Mouse (Mus musculus): Measurements from ENCODE around the gene Gfer. TPM values are rescaled to one million over a fixed set of nuclear protein-coding genes. Genes with fewer than 3 reads are reported as not detected.
A peak's percentile ranks its signal among the peaks of the same experiment; 100 is the strongest.

The Gfer gene
- total and polyA plus RNA-seq, 3 experiments: 83.0 to 86.8 TPM; not detected in 1

DNA sequence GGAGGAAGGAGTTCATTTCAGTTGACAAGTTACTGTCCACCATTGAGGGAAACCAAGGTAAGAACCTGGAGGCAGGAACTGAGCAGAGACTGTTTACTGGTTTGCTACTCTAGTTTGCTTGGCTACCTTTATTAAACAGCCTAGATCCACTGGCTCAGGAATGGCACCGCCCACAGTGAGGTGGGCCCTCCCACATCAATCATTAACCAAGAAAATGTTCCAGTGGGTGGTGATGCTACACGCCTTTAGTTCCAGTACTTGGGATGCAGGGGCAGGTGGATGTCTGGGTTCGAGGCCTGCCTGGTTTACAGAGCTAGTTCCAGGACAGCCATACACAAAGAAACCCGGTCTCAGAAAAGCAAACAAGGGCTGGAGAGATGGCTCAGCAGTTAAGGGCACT, 42.3 kb upstream of the Gfer start:
- no peaks in the 10 kb centered on the region for H3K9me3 ChIP-seq (replicated peaks; ENCODE audit: insufficient read depth, low read length)
- H3K27me3 ChIP-seq (ENCODE audit: control insufficient read depth in 1 of 2, insufficient read depth in 2 of 2, low read length in 2 of 2): no peaks in the 10 kb centered on the region
- H3K36me3 ChIP-seq (ENCODE audit: control insufficient read depth in 1 of 2, insufficient read depth in 2 of 2, low read length in 2 of 2): peaks cover 0 to 10% of the 10 kb centered on the region in 2 experiments; a peak in 1 of 4 replicates
- no peak overlapping the region for H3K9ac ChIP-seq (ENCODE audit: control insufficient read depth, low read depth, low read length, poor library complexity, severe bottlenecking)
- DNase-seq (ENCODE audit: low read depth, low spot score): no peak
- peaks cover 0 to 17% of the 10 kb centered on the region in 2 experiments; a peak in 2 of 4 replicates for H3K4me1 ChIP-seq (ENCODE audit: control insufficient read depth in 1 of 2, insufficient read depth in 2 of 2, low read length in 2 of 2)
- peaks cover 2% of the 10 kb centered on the region; the same call in 1 of the 2 replicates for H3K79me2 ChIP-seq (ENCODE audit: control insufficient read depth, insufficient read depth, low read length, poor library complexity)
- no peak overlapping the region for H3K4me3 ChIP-seq (ENCODE audit: control insufficient read depth in 1 of 2, insufficient read depth in 1 of 2, low read depth in 2 of 2, low read length in 2 of 2)
- H3K27ac ChIP-seq (ENCODE audit: control insufficient read depth, low read depth, low read length): no peak overlapping the region
- TF ChIP-seq POLR2AphosphoS2 (IDR thresholded peaks at IDR 0.05; ENCODE audit: low read length): no peak
- no peak for TF ChIP-seq TCF12 (IDR thresholded peaks at IDR 0.05; ENCODE audit: low read depth, low read length)
- TF ChIP-seq TAL1 (IDR thresholded peaks at IDR 0.05; ENCODE audit: low read length): no peak
- TF ChIP-seq USF1 (IDR thresholded peaks at IDR 0.05; ENCODE audit: low read depth, low read length): no peak
- no peak for TF ChIP-seq ELF1 (IDR thresholded peaks at IDR 0.05; ENCODE audit: low read depth, low read length)
- TF ChIP-seq CHD2 (IDR thresholded peaks at IDR 0.05; ENCODE audit: low read length): no peak
- no peak for TF ChIP-seq MAFK (IDR thresholded peaks at IDR 0.05; ENCODE audit: borderline replicate concordance, low read depth, low read length)
- no peak for TF ChIP-seq JUND (IDR thresholded peaks at IDR 0.05; ENCODE audit: low read depth, low read length)
- no peak for TF ChIP-seq MAX (IDR thresholded peaks at IDR 0.05; ENCODE audit: low read length)
- TF ChIP-seq EP300 (IDR thresholded peaks at IDR 0.05; ENCODE audit: low read depth in 1 of 2, low read length in 2 of 2): no peak
- no peak for TF ChIP-seq MAZ (IDR thresholded peaks at IDR 0.05; ENCODE audit: low read depth, low read length)
- no peak for TF ChIP-seq NRF1 (IDR thresholded peaks at IDR 0.05; ENCODE audit: insufficient read depth, low read depth, low read length, poor library complexity, severe bottlenecking)
- TF ChIP-seq MXI1 (IDR thresholded peaks at IDR 0.05; ENCODE audit: low read depth, low read length): no peak

DNA sequence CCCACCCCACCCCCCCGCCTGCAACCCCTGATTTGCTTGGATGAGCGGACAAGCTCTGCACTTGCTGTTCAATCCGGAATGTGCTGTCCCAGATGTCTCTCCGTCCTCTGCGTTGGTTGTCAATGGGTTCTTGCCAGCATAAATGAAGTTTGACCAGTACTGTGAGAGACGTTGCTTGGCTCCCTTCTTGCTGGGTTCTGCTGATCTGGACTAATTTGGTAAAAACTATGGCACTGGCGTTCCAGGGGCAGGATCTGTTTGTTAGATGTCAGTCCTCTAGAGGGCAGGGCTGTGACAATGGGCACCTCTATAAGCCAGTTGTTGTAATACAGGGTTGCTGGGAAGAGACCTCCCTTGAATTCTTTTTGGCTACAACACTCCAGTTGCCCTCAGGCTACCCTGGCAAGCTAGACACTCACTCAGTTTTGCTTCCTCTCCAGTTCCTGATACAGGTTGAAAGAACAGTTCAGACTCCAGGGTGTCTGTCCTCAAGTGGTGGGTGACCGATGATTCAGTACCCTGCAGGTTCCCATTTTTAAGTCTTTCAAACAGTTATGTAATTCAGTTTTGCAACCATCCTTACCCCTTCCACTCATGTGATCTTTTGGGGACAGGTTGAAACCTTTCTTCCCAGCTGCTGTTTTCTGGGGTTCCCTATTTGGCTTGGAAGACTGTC, 41.3 kb upstream of the Gfer start:
- Histone ChIP-seq H3K9ac (ENCODE audit: control insufficient read depth, low read depth, low read length, poor library complexity, severe bottlenecking) (peak overlapping the region; percentile 28; the same call in 1 of the 2 replicates), H3K4me1 (ENCODE audit: control insufficient read depth in 1 of 2, insufficient read depth in 2 of 2, low read length in 2 of 2) (peaks cover 0 to 17% of the 10 kb centered on the region in 2 experiments; a peak in 2 of 4 replicates), H3K79me2 (ENCODE audit: control insufficient read depth, insufficient read depth, low read length, poor library complexity) (peaks cover 2% of the 10 kb centered on the region; the same call in 1 of the 2 replicates), H3K36me3 (ENCODE audit: control insufficient read depth in 1 of 2, insufficient read depth in 2 of 2, low read length in 2 of 2) (peaks cover 0 to 10% of the 10 kb centered on the region in 2 experiments; a peak in 1 of 4 replicates), H3K27me3 (ENCODE audit: control insufficient read depth in 1 of 2, insufficient read depth in 2 of 2, low read length in 2 of 2) (no peaks in the 10 kb centered on the region), H3K27ac (ENCODE audit: control insufficient read depth, low read depth, low read length) (no peak overlapping the region), H3K9me3 (replicated peaks; ENCODE audit: insufficient read depth, low read length) (no peaks in the 10 kb centered on the region), H3K4me3 (ENCODE audit: control insufficient read depth in 1 of 2, insufficient read depth in 1 of 2, low read depth in 2 of 2, low read length in 2 of 2) (peak overlapping the region; percentile 90 to 93; a peak in 3 of 4 replicates)
- DNase-seq (ENCODE audit: low read depth, low spot score): peak; percentile 47
- peak in 2 of 3 experiments; percentile 14 to 21; a peak in 2 of 6 replicates for TF ChIP-seq CTCF (IDR thresholded peaks at IDR 0.05 in 2 of 3, conservative IDR thresholded peaks at IDR 0.05 in 1 of 3; ENCODE audit: control insufficient read depth in 1 of 3, insufficient read depth in 1 of 3, low read depth in 2 of 3, low read length in 3 of 3, poor library complexity in 1 of 3, severe bottlenecking in 1 of 3)
- no peak for TF ChIP-seq RAD21 (IDR thresholded peaks at IDR 0.05; ENCODE audit: low read depth, low read length)

All from MEL (cell line).